Mouse (Mus musculus): ENCODE data around the gene Olfr177. TPM values are rescaled to one million over a fixed set of nuclear protein-coding genes. Genes with fewer than 3 reads are reported as not detected.

The Olfr177 gene
- not detected in 2 replicates for polyA plus RNA-seq (2012; rRNA removed)

GRCm38 (mm10) chr16:58874668-58875067 is at the start of gene Olfr177:
Olfr177 (minus strand) TSS chr16:58874768.
- no peak for DNase-seq
- 80% methylated on average over 1 of the region's 1 CpGs for whole genome bisulfite sequencing
- H3K27me3 ChIP-seq (ENCODE audit: control insufficient read depth, insufficient read depth, low read length), result no peaks in the 10 kb centered on the region
- H3K36me3 ChIP-seq (ENCODE audit: control insufficient read depth, insufficient read depth, low read length), result no peaks in the 10 kb centered on the region
- TF ChIP-seq POLR2A (IDR thresholded peaks at IDR 0.05; ENCODE audit: control insufficient read depth, extremely low read depth, insufficient read depth, low read length, poor library complexity), result no peak
- no peak for TF ChIP-seq CTCF (IDR thresholded peaks at IDR 0.05; ENCODE audit: borderline replicate concordance, control insufficient read depth, extremely low read depth, insufficient read depth, low read length, poor library complexity)
- no peaks in the 10 kb centered on the region for H3K4me1 ChIP-seq (replicated peaks; ENCODE audit: control insufficient read depth, insufficient read depth, low read length)
- H3K27ac ChIP-seq (ENCODE audit: control insufficient read depth, insufficient read depth, low read length), result no peak within 1 kb of the TSS
- H3K4me3 ChIP-seq (ENCODE audit: control insufficient read depth, insufficient read depth, low read length), result no peak within 1 kb of the TSS

GRCm38 (mm10) chr16:58891963-58892362 is 17.4 kb upstream of the Olfr177 start, which contains the start of gene Olfr178:
Olfr178 (minus strand) TSS chr16:58892063.
- no peaks in the 10 kb centered on the region for H3K27me3 ChIP-seq (ENCODE audit: control insufficient read depth, insufficient read depth, low read length)
- TF ChIP-seq POLR2A (IDR thresholded peaks at IDR 0.05; ENCODE audit: control insufficient read depth, extremely low read depth, insufficient read depth, low read length, poor library complexity), result no peak
- TF ChIP-seq CTCF (IDR thresholded peaks at IDR 0.05; ENCODE audit: borderline replicate concordance, control insufficient read depth, extremely low read depth, insufficient read depth, low read length, poor library complexity), result no peak
- no peak within 1 kb of the TSS for H3K27ac ChIP-seq (ENCODE audit: control insufficient read depth, insufficient read depth, low read length)
- no peaks in the 10 kb centered on the region for H3K36me3 ChIP-seq (ENCODE audit: control insufficient read depth, insufficient read depth, low read length)
- 88% methylated on average over 3 of the region's 3 CpGs for WGBS
- H3K4me1 ChIP-seq (replicated peaks; ENCODE audit: control insufficient read depth, insufficient read depth, low read length), result no peaks in the 10 kb centered on the region
- DNase-seq, result no peak
- no peak within 1 kb of the TSS for H3K4me3 ChIP-seq (ENCODE audit: control insufficient read depth, insufficient read depth, low read length)

- no peak for DNase-seq
- H3K4me1 ChIP-seq (replicated peaks; ENCODE audit: control insufficient read depth, insufficient read depth, low read length), result no peaks in the 10 kb centered on the region
- H3K36me3 ChIP-seq (ENCODE audit: control insufficient read depth, insufficient read depth, low read length), result no peaks in the 10 kb centered on the region
- H3K27me3 ChIP-seq (ENCODE audit: control insufficient read depth, insufficient read depth, low read length), result no peaks in the 10 kb centered on the region
- H3K27ac ChIP-seq (ENCODE audit: control insufficient read depth, insufficient read depth, low read length), result no peak overlapping the region
- H3K4me3 ChIP-seq (ENCODE audit: control insufficient read depth, insufficient read depth, low read length), result no peak overlapping the region
- TF ChIP-seq CTCF (IDR thresholded peaks at IDR 0.05; ENCODE audit: borderline replicate concordance, control insufficient read depth, extremely low read depth, insufficient read depth, low read length, poor library complexity) (no peak), POLR2A (IDR thresholded peaks at IDR 0.05; ENCODE audit: control insufficient read depth, extremely low read depth, insufficient read depth, low read length, poor library complexity) (no peak)
- 95% methylated on average over 2 of the region's 2 CpGs for WGBS
These were observed 9.8 kb upstream of the Olfr177 start for GRCm38 (mm10) chr16:58884416-58884815.

- H3K4me1 ChIP-seq (replicated peaks; ENCODE audit: control insufficient read depth, insufficient read depth, low read length), result no peaks in the 10 kb centered on the region
- no peak for DNase-seq
- no peaks in the 10 kb centered on the region for H3K36me3 ChIP-seq (ENCODE audit: control insufficient read depth, insufficient read depth, low read length)
- H3K4me3 ChIP-seq (ENCODE audit: control insufficient read depth, insufficient read depth, low read length), result no peak overlapping the region
- no peaks in the 10 kb centered on the region for H3K27me3 ChIP-seq (ENCODE audit: control insufficient read depth, insufficient read depth, low read length)
- TF ChIP-seq CTCF (IDR thresholded peaks at IDR 0.05; ENCODE audit: borderline replicate concordance, control insufficient read depth, extremely low read depth, insufficient read depth, low read length, poor library complexity) (no peak), POLR2A (IDR thresholded peaks at IDR 0.05; ENCODE audit: control insufficient read depth, extremely low read depth, insufficient read depth, low read length, poor library complexity) (no peak)
- no peak overlapping the region for H3K27ac ChIP-seq (ENCODE audit: control insufficient read depth, insufficient read depth, low read length)
- 63% methylated on average over 1 of the region's 1 CpGs for WGBS
These were observed 13.1 kb downstream of the Olfr177 start for GRCm38 (mm10) chr16:58861479-58861878.

GRCm38 (mm10) chr16:58860032-58860737 is 14.4 kb downstream of the Olfr177 start:
- no peak for DNase-seq
- Histone ChIP-seq H3K27me3 (ENCODE audit: control insufficient read depth, insufficient read depth, low read length) (no peaks in the 10 kb centered on the region), H3K4me3 (ENCODE audit: control insufficient read depth, insufficient read depth, low read length) (no peak overlapping the region), H3K27ac (ENCODE audit: control insufficient read depth, insufficient read depth, low read length) (no peak overlapping the region), H3K4me1 (replicated peaks; ENCODE audit: control insufficient read depth, insufficient read depth, low read length) (no peaks in the 10 kb centered on the region), H3K36me3 (ENCODE audit: control insufficient read depth, insufficient read depth, low read length) (no peaks in the 10 kb centered on the region)
- TF ChIP-seq POLR2A (IDR thresholded peaks at IDR 0.05; ENCODE audit: control insufficient read depth, extremely low read depth, insufficient read depth, low read length, poor library complexity), result no peak
- TF ChIP-seq CTCF (IDR thresholded peaks at IDR 0.05; ENCODE audit: borderline replicate concordance, control insufficient read depth, extremely low read depth, insufficient read depth, low read length, poor library complexity), result no peak
- WGBS, result 90% methylated on average over 2 of the region's 2 CpGs

- Histone ChIP-seq H3K4me1 (replicated peaks; ENCODE audit: control insufficient read depth, insufficient read depth, low read length) (no peaks in the 10 kb centered on the region), H3K27ac (ENCODE audit: control insufficient read depth, insufficient read depth, low read length) (no peak within 1 kb of the TSS), H3K36me3 (ENCODE audit: control insufficient read depth, insufficient read depth, low read length) (no peaks in the 10 kb centered on the region), H3K27me3 (ENCODE audit: control insufficient read depth, insufficient read depth, low read length) (no peaks in the 10 kb centered on the region), H3K4me3 (ENCODE audit: control insufficient read depth, insufficient read depth, low read length) (no peak within 1 kb of the TSS)
- no peak for TF ChIP-seq CTCF (IDR thresholded peaks at IDR 0.05; ENCODE audit: borderline replicate concordance, control insufficient read depth, extremely low read depth, insufficient read depth, low read length, poor library complexity)
- TF ChIP-seq POLR2A (IDR thresholded peaks at IDR 0.05; ENCODE audit: control insufficient read depth, extremely low read depth, insufficient read depth, low read length, poor library complexity), result no peak
- DNase-seq, result no peak
- WGBS, result 84% methylated on average over 1 of the region's 1 CpGs
These were observed 47.7 kb downstream of the Olfr177 start, which contains the start of gene Olfr175-ps1 for GRCm38 (mm10) chr16:58826732-58827319. Olfr175-ps1 (minus strand) TSS chr16:58826782.

Other genes starting within 250 kb of the Olfr177 start
- gene E330017A01Rik, start 236.0 kb downstream of the Olfr177 start, polyA plus RNA-seq (2012; rRNA removed), result not detected in 2 replicates
- 14.1 and 16.9 TPM in 2 replicates for gene Cpox, start 204.5 kb downstream of the Olfr177 start, polyA plus RNA-seq (2012; rRNA removed)
- gene Gpr15, start 155.7 kb downstream of the Olfr177 start, polyA plus RNA-seq (2012; rRNA removed), result 0.17 and 0.24 TPM in 2 replicates
- 47.4 and 51.4 TPM in 2 replicates for gene Cldnd1, start 146.9 kb downstream of the Olfr177 start, polyA plus RNA-seq (2012; rRNA removed)
- not detected in 2 replicates for gene Olfr172, start 111.6 kb downstream of the Olfr177 start, polyA plus RNA-seq (2012; rRNA removed)
- not detected in 2 replicates for gene Olfr173, start 74.5 kb downstream of the Olfr177 start, polyA plus RNA-seq (2012; rRNA removed)
- gene Olfr175-ps1, start 48.0 kb downstream of the Olfr177 start, polyA plus RNA-seq (2012; rRNA removed), result 0.18 and 0.19 TPM in 2 replicates
- not detected in 2 replicates for gene Olfr178, start 17.3 kb upstream of the Olfr177 start, polyA plus RNA-seq (2012; rRNA removed)
- gene Olfr181, start 54.0 kb upstream of the Olfr177 start, polyA plus RNA-seq (2012; rRNA removed), result not detected in 2 replicates
- not detected in 2 replicates for gene Olfr180, start 54.6 kb upstream of the Olfr177 start, polyA plus RNA-seq (2012; rRNA removed)
- gene Olfr183, start 120.6 kb upstream of the Olfr177 start, polyA plus RNA-seq (2012; rRNA removed), result not detected in 2 replicates
- not detected in 2 replicates for gene Olfr186, start 155.5 kb upstream of the Olfr177 start, polyA plus RNA-seq (2012; rRNA removed)
- not detected in 2 replicates for gene Olfr187, start 165.0 kb upstream of the Olfr177 start, polyA plus RNA-seq (2012; rRNA removed)
- not detected in 2 replicates for gene Olfr190, start 203.2 kb upstream of the Olfr177 start, polyA plus RNA-seq (2012; rRNA removed)
- not detected in 2 replicates for gene Olfr191, start 215.1 kb upstream of the Olfr177 start, polyA plus RNA-seq (2012; rRNA removed)
- gene Olfr193, start 237.1 kb upstream of the Olfr177 start, polyA plus RNA-seq (2012; rRNA removed), result not detected in 2 replicates
- not detected in 2 replicates for gene Olfr194, start 246.3 kb upstream of the Olfr177 start, polyA plus RNA-seq (2012; rRNA removed)

All from thymus, adult 2 months (tissue).